Mouse (Mus musculus) large intestine, adult 2 months (tissue): ENCODE measurements around the gene Gm14862. TPM values are rescaled to one million over a fixed set of nuclear protein-coding genes. Genes with fewer than 3 reads are reported as not detected.
A peak's percentile ranks its signal among the peaks of the same experiment; 100 is the strongest.

Experiments used
- DNase-seq: peaks from one replicate; pipeline ENCODE4 v3.0.0-alpha.2; 2012; ENCODE audit warnings: low read depth, low spot score
- WGBS: fragments of 180-500 bp; shearing (Covaris S2); methylation state at CpG from one replicate; pipeline ENCODE4 v1.1.7; 2018; 5-methylcytosine and 5-hydroxymethylcytosine counted together
- polyA plus RNA-seq: library from polyadenylated mRNA; depleted of rRNA; stranded (reverse); fragments of >200 nt; gene quantifications from 2 replicates; pipeline ENCODE4 v1.2.3, GENCODE M21; 2012; rRNA removed

Gene Gm14862
- polyA plus RNA-seq, 1 experiment = not detected

GRCm38 (mm10) chrX:9240737-9241591 lies 15.7 kb downstream of the Gm14862 start:
- no peak for DNase-seq
- WGBS = 38% methylated on average over 5 of the region's 5 CpGs

GRCm38 (mm10) chrX:9227105-9227504 lies 29.6 kb downstream of the Gm14862 start:
- WGBS = 72% methylated on average over 2 of the region's 2 CpGs

GRCm38 (mm10) chrX:9222412-9223221 lies 34.1 kb downstream of the Gm14862 start:
- WGBS = 39% methylated on average over 3 of the region's 3 CpGs
- peak; percentile 47 for DNase-seq

More at GRCm38 (mm10) chrX:9227105-9227504, 29.6 kb downstream of the Gm14862 start:
- no peak for DNase-seq

GRCm38 (mm10) chrX:9221736-9222135 lies 35.0 kb downstream of the Gm14862 start:
- WGBS = 46% methylated on average over 4 of the region's 4 CpGs
- no peak for DNase-seq

GRCm38 (mm10) chrX:9221206-9221605 lies 35.5 kb downstream of the Gm14862 start:
- 32% methylated on average over 6 of the region's 6 CpGs for WGBS
- DNase-seq = no peak

GRCm38 (mm10) chrX:9219570-9219969 lies 37.1 kb downstream of the Gm14862 start:
- DNase-seq = no peak
- WGBS = 79% methylated on average over 3 of the region's 3 CpGs

GRCm38 (mm10) chrX:9216244-9216643 lies 40.5 kb downstream of the Gm14862 start:
- 95% methylated on average over 2 of the region's 2 CpGs for WGBS
- DNase-seq = no peak

GRCm38 (mm10) chrX:9205121-9205520 lies 51.6 kb downstream of the Gm14862 start:
- 33% methylated on average over 2 of the region's 2 CpGs for WGBS

GRCm38 (mm10) chrX:9202781-9203405 lies 53.8 kb downstream of the Gm14862 start:
- DNase-seq = no peak
- WGBS = 43% methylated on average over 7 of the region's 7 CpGs

More at GRCm38 (mm10) chrX:9205121-9205520, 51.6 kb downstream of the Gm14862 start:
- no peak for DNase-seq

- WGBS = 67% methylated on average over 2 of the region's 2 CpGs
- DNase-seq = no peak
These were observed 54.7 kb downstream of the Gm14862 start for GRCm38 (mm10) chrX:9201954-9202353.

Other genes with a start within 250 kb of the Gm14862 start
- not detected in 2 replicates for gene Fthl17e, start 223.4 kb downstream of the Gm14862 start, polyA plus RNA-seq
- gene Fthl17f, start 193.9 kb downstream of the Gm14862 start, polyA plus RNA-seq = not detected in 2 replicates
- not detected in 2 replicates for gene 4930402K13Rik, start 152.3 kb downstream of the Gm14862 start, polyA plus RNA-seq
- gene Lancl3, start 57.0 kb downstream of the Gm14862 start, polyA plus RNA-seq = 0.10 and 0.15 TPM in 2 replicates
- gene Xk, start 15.9 kb upstream of the Gm14862 start, polyA plus RNA-seq = 4.5 and 8.9 TPM in 2 replicates
- gene H2al1m, start 26.9 kb upstream of the Gm14862 start, polyA plus RNA-seq = 1.0 and 1.2 TPM in 2 replicates
- gene H2al1k, start 93.7 kb upstream of the Gm14862 start, polyA plus RNA-seq = 1.5 TPM in 1 of 2 replicates, not detected in the other
- gene Cybb, start 230.9 kb upstream of the Gm14862 start, polyA plus RNA-seq = 2.1 and 3.2 TPM in 2 replicates